Mouse (Mus musculus) forebrain, embryonic 13.5 days (tissue): ENCODE results near the gene Klrc1. TPM values are rescaled to one million over a fixed set of nuclear protein-coding genes. Genes with fewer than 3 reads are reported as not detected.

ENCODE experiments used
- ATAC-seq: fragments of 200-750 bp; cut with Nextera tagmentation; 2 replicates; pipeline ENCODE4 v1.8.0; 2017
- H3K27ac ChIP-seq: fragments of 300-500 bp; sonication (generic); 2 replicates; pipeline ENCODE4 v1.5.1; 2015; ENCODE audit warnings: inconsistent platforms, mild to moderate bottlenecking, moderate library complexity
- H3K27me3 ChIP-seq: fragments of 300-500 bp; sonication (generic); 2 replicates; pipeline ENCODE4 v1.6.1; 2015; ENCODE audit warnings: mild to moderate bottlenecking, inconsistent platforms
- H3K36me3 ChIP-seq: fragments of 300-500 bp; sonication (generic); 2 replicates; pipeline ENCODE4 v1.6.1; 2015; ENCODE audit warnings: mild to moderate bottlenecking, inconsistent platforms; ENCODE audit not compliant: poor library complexity, severe bottlenecking
- H3K4me1 ChIP-seq: fragments of 300-500 bp; sonication (generic); 2 replicates; pipeline ENCODE4 v1.6.1; 2015; ENCODE audit warnings: inconsistent platforms
- H3K4me2 ChIP-seq: fragments of 300-500 bp; sonication (generic); 2 replicates; pipeline ENCODE4 v1.6.1; 2015; ENCODE audit warnings: inconsistent platforms, mild to moderate bottlenecking, moderate library complexity
- H3K4me3 ChIP-seq: fragments of 300-500 bp; sonication (generic); 2 replicates; pipeline ENCODE4 v1.5.1; 2015; ENCODE audit warnings: mild to moderate bottlenecking, inconsistent platforms
- H3K9ac ChIP-seq: fragments of 300-500 bp; sonication (generic); 2 replicates; pipeline ENCODE4 v1.6.1; 2015; ENCODE audit warnings: mild to moderate bottlenecking, inconsistent platforms
- H3K9me3 ChIP-seq: fragments of 300-500 bp; sonication (generic); replicated peaks from 2 replicates; pipeline ENCODE4 v1.6.1; 2016; ENCODE audit warnings: inconsistent platforms
- WGBS: fragments of 180-500 bp; shearing (Covaris S2); methylation state at CpG from one replicate; pipeline ENCODE4 v1.1.7; 2015; 5-methylcytosine and 5-hydroxymethylcytosine counted together
- microRNA-seq: library from miRNA; unstranded; fragments of <30 nt; microRNA quantifications from one replicate; pipeline ENCODE4, GENCODE M21; 2016
- polyA plus RNA-seq: library from polyadenylated mRNA; unstranded; fragments of >200 nt; fragmentation: Nextera tagmentation; extraction: Ambion mirVana; gene quantifications from 2 replicates; pipeline ENCODE4 v1.2.1, GENCODE M21; 2015

Klrc1 gene
- polyA plus RNA-seq, 1 experiment from 2014 or later: not detected

GRCm38 (mm10) chr6:129623735-129624134 is 55.0 kb downstream of the Klrc1 start, which contains the start of gene Klrk1:
Gene Klrk1, minus strand, starts transcription at chr6:129623864.
- WGBS: 83% methylated on average over 4 of the region's 4 CpGs
- no peak within 1 kb of the TSS for H3K4me2 ChIP-seq

More at GRCm38 (mm10) chr6:129623735-129624134, 55.0 kb downstream of the Klrc1 start, which contains the start of gene Klrk1:
- Histone ChIP-seq H3K36me3 (no peaks in the 10 kb centered on the region), H3K4me1 (no peaks in the 10 kb centered on the region), H3K27me3 (no peaks in the 10 kb centered on the region), H3K27ac (no peak within 1 kb of the TSS), H3K9ac (no peak within 1 kb of the TSS), H3K9me3 (no peaks in the 10 kb centered on the region), H3K4me3 (no peak within 1 kb of the TSS)
- no peak for ATAC-seq

Small RNA genes lying within 50 kb of the gene (microRNA-seq; reads per million reads assigned to microRNA genes)
- not detected for gene Mir680-1

Other genes with a start within 250 kb of the Klrc1 start
- gene Clec1a, start 227.0 kb downstream of the Klrc1 start, polyA plus RNA-seq: 0.89 and 1.1 TPM in 2 replicates
- gene Olr1, start 171.8 kb downstream of the Klrc1 start, polyA plus RNA-seq: not detected in 2 replicates
- not detected in 2 replicates for gene Tmem52b, start 166.4 kb downstream of the Klrc1 start, polyA plus RNA-seq
- 125 and 126 TPM in 2 replicates for gene Gabarapl1, start 145.8 kb downstream of the Klrc1 start, polyA plus RNA-seq
- gene Klre1, start 101.1 kb downstream of the Klrc1 start, polyA plus RNA-seq: not detected in 2 replicates
- not detected in 2 replicates for gene Klrd1, start 87.2 kb downstream of the Klrc1 start, polyA plus RNA-seq
- 0.14 and 0.18 TPM in 2 replicates for gene Klrk1, start 55.1 kb downstream of the Klrc1 start, polyA plus RNA-seq
- gene Klrc3, start 35.6 kb downstream of the Klrc1 start, polyA plus RNA-seq: not detected in 2 replicates
- not detected in 2 replicates for gene Klrc2, start 18.3 kb downstream of the Klrc1 start, polyA plus RNA-seq
- gene Klri1, start 38.2 kb upstream of the Klrc1 start, polyA plus RNA-seq: not detected in 2 replicates
- gene Klri2, start 61.5 kb upstream of the Klrc1 start, polyA plus RNA-seq: not detected in 2 replicates
- gene Gm156, start 105.3 kb upstream of the Klrc1 start, polyA plus RNA-seq: not detected in 2 replicates
- gene Gm17631, start 183.7 kb upstream of the Klrc1 start, polyA plus RNA-seq: not detected in 2 replicates
- gene Klra17, start 197.7 kb upstream of the Klrc1 start, polyA plus RNA-seq: not detected in 2 replicates
- gene Klra5, start 238.7 kb upstream of the Klrc1 start, polyA plus RNA-seq: not detected in 2 replicates